11 mouse cellular contexts compared by ENCODE assay signal in the genomic region with DNA sequence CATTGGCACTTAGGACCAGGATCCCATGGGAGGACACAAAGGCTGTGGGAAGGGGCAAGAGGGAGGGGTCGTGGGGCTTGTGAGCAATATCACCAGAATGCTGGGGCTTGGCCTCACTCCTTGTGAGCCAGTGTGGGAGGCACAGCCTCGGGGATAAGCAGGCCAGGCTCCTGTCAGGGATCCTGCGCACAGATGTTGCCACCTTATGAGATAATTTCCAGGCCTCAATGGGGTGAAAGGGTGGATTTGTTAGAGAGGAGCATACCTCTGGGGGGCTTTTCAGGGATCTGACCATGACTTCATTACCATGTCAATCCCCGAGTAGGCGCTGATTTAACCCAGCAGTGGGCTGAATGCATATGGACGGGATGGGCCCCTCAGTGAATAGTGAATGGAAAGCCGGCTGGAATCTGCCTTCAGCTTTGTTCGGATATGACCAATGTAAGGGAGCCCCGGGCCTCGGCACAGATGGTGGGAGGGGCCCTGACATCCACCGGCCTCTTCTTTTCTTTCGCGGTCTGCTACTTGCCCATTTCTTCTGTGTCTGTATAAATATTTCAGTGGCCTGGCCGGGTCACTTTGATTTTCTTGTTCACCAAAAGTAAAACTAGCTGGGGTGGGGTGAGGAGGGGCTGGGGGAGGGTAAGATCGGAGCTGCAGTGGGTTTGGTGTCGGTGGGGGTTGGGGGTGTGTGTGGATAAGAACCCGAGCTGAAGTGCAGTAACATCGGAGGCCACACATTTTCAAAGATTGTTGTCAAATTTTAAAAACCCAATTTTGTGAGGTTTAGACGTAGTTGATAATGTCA. TPM values are rescaled to one million over a fixed set of nuclear protein-coding genes. Genes with fewer than 3 reads are reported as not detected.
A peak's percentile ranks its signal among the peaks of the same experiment; 100 is the strongest.
DNase-seq lines count a peak whose midpoint lies in the region; ATAC-seq lines count a peak whose summit lies in the region.
"Had no signal": no experiment of that assay in that cellular context is flagged by ENCODE, and none has a peak within 500 bp of the region (broad histone marks: within the 10 kb centered on the region; RNA-seq: fewer than 3 reads in every experiment).

No protein-coding gene starts in this region.

- no peaks in the 10 kb centered on the region for H3K9me3 ChIP-seq in kidney, embryonic 15.5 days (replicated peaks)
- H3K9me3 ChIP-seq in forebrain, embryonic 11.5 days (ENCODE audit: control insufficient read depth, low read length) = no peaks in the 10 kb centered on the region
- no peaks in the 10 kb centered on the region; the same call in 1 of the 2 replicates for H3K9me3 ChIP-seq in limb, embryonic 11.5 days (ENCODE audit: control insufficient read depth, low read length)
- no peaks in the 10 kb centered on the region for H3K9me3 ChIP-seq in neural tube, embryonic 15.5 days (replicated peaks)
- H3K9me3 ChIP-seq: lung, embryonic 15.5 days had no signal

- H3K4me1 ChIP-seq in kidney, embryonic 15.5 days = peaks cover 56% of the 10 kb centered on the region
- H3K4me1 ChIP-seq in forebrain, embryonic 11.5 days (replicated peaks; ENCODE audit: control insufficient read depth, insufficient read depth, low read length) = peaks cover 27% of the 10 kb centered on the region
- H3K4me1 ChIP-seq in limb, embryonic 11.5 days (ENCODE audit: control insufficient read depth, insufficient read depth, low read length) = peaks cover 33% of the 10 kb centered on the region
- peaks cover 20% of the 10 kb centered on the region for H3K4me1 ChIP-seq in neural tube, embryonic 15.5 days

- no peak for DNase-seq in kidney, adult 11 months
- peak; percentile 91 for DNase-seq in forebrain, embryonic 11.5 days (ENCODE audit: low spot score)
- peak; percentile 52 for DNase-seq in limb, embryonic 11.5 days (ENCODE audit: low spot score)
- DNase-seq in spleen, adult 12 weeks (ENCODE audit: low spot score) = no peak
- no peak for DNase-seq in cerebellum, adult 9-10 months
- DNase-seq in spleen, postnatal 10 days (ENCODE audit: low spot score in 2 of 2) = no peak
- DNase-seq: adrenal gland, adult 8-10 months; cerebellum, postnatal 25 days had no signal

- no peak overlapping the region for H3K4me2 ChIP-seq in kidney, embryonic 15.5 days
- H3K4me2 ChIP-seq in forebrain, embryonic 11.5 days (ENCODE audit: low read depth, low read length, severe bottlenecking) = peak overlapping the region; percentile 31; the same call in 1 of the 2 replicates
- H3K4me2 ChIP-seq in limb, embryonic 11.5 days (ENCODE audit: low read depth, severe bottlenecking) = no peak overlapping the region
- H3K4me2 ChIP-seq in neural tube, embryonic 15.5 days = peak overlapping the region; percentile 9; the same call in 1 of the 2 replicates
- H3K4me2 ChIP-seq: lung, embryonic 15.5 days had no signal

- H3K4me3 ChIP-seq in kidney, embryonic 15.5 days (replicated peaks) = no peak overlapping the region
- no peak overlapping the region for H3K4me3 ChIP-seq in forebrain, embryonic 11.5 days (ENCODE audit: low read depth, low read length)
- H3K4me3 ChIP-seq in limb, embryonic 11.5 days (ENCODE audit: low read depth, low read length) = no peak overlapping the region
- H3K4me3 ChIP-seq in neural tube, embryonic 15.5 days (replicated peaks) = no peak overlapping the region
- H3K4me3 ChIP-seq: lung, embryonic 15.5 days had no signal

- no peaks in the 10 kb centered on the region for H3K27me3 ChIP-seq in kidney, embryonic 15.5 days
- no peaks in the 10 kb centered on the region for H3K27me3 ChIP-seq in forebrain, embryonic 11.5 days (ENCODE audit: control insufficient read depth, insufficient read depth, low read length)
- H3K27me3 ChIP-seq in limb, embryonic 11.5 days (ENCODE audit: control insufficient read depth, insufficient read depth, low read length) = no peaks in the 10 kb centered on the region
- H3K27me3 ChIP-seq in neural tube, embryonic 15.5 days (replicated peaks) = peaks cover 2% of the 10 kb centered on the region; the same call in 1 of the 2 replicates
- H3K27me3 ChIP-seq: lung, embryonic 15.5 days had no signal

- WGBS in kidney, embryonic 15.5 days = 28% methylated on average over 19 of the region's 19 CpGs
- WGBS in forebrain, embryonic 11.5 days = 1% methylated on average over 19 of the region's 19 CpGs
- WGBS in limb, embryonic 11.5 days = 13% methylated on average over 19 of the region's 19 CpGs
- WGBS in neural tube, embryonic 15.5 days = 13% methylated on average over 19 of the region's 19 CpGs

- no peak overlapping the region for H3K9ac ChIP-seq in kidney, embryonic 15.5 days
- 0 out of 2 replicates have a peak overlapping the region, but pooled peaks have one; percentile 20 for H3K9ac ChIP-seq in forebrain, embryonic 11.5 days (ENCODE audit: low read length)
- no peak overlapping the region for H3K9ac ChIP-seq in limb, embryonic 11.5 days (ENCODE audit: low read length)
- H3K9ac ChIP-seq in neural tube, embryonic 15.5 days (replicated peaks) = no peak overlapping the region
- H3K9ac ChIP-seq: lung, embryonic 15.5 days had no signal

- ATAC-seq in kidney, embryonic 15.5 days (replicated peaks; ENCODE audit: low FRiP score) = 0 out of 2 replicates have a peak, but pooled peaks have one; percentile 31
- ATAC-seq in forebrain, embryonic 11.5 days (replicated peaks; ENCODE audit: low FRiP score) = peak; percentile 95
- peak; percentile 53; the same call in 1 of the 2 replicates for ATAC-seq in limb, embryonic 11.5 days (ENCODE audit: insufficient number of reproducible peaks, low FRiP score, low TSS enrichment, low read depth)
- no peak for ATAC-seq in neural tube, embryonic 15.5 days (ENCODE audit: low FRiP score)

- no peaks in the 10 kb centered on the region for H3K36me3 ChIP-seq in kidney, embryonic 15.5 days
- H3K36me3 ChIP-seq in forebrain, embryonic 11.5 days (ENCODE audit: control insufficient read depth, insufficient read depth, low read length) = no peaks in the 10 kb centered on the region
- no peaks in the 10 kb centered on the region for H3K36me3 ChIP-seq in limb, embryonic 11.5 days (ENCODE audit: control insufficient read depth, insufficient read depth, low read length)
- no peaks in the 10 kb centered on the region for H3K36me3 ChIP-seq in neural tube, embryonic 15.5 days
- H3K36me3 ChIP-seq: lung, embryonic 15.5 days had no signal

- no peak overlapping the region for H3K27ac ChIP-seq in kidney, embryonic 15.5 days
- H3K27ac ChIP-seq in forebrain, embryonic 11.5 days (ENCODE audit: low read depth, low read length) = peak overlapping the region; percentile 88
- H3K27ac ChIP-seq in limb, embryonic 11.5 days (replicated peaks; ENCODE audit: low read depth, low read length) = no peak overlapping the region; the same call in 1 of the 2 replicates
- H3K27ac ChIP-seq in neural tube, embryonic 15.5 days (replicated peaks) = 0 out of 2 replicates have a peak overlapping the region, but pooled peaks have one; percentile 18
- H3K27ac ChIP-seq: lung, embryonic 15.5 days had no signal

RNA-seq across cellular contexts. Expression of a gene that starts 27.7 kb away (rescaled TPM):
- polyA plus RNA-seq in kidney, embryonic 15.5 days (2015; fragmentation: Nextera tagmentation; extraction: Ambion mirVana) = 518 and 543 TPM in 2 replicates
- 188 and 198 TPM in 2 replicates for polyA plus RNA-seq in forebrain, embryonic 11.5 days (2014; fragmentation: Nextera tagmentation; extraction: Ambion mirVana)
- 384 and 406 TPM in 2 replicates for polyA plus RNA-seq in limb, embryonic 11.5 days (2014; fragmentation: Nextera tagmentation; extraction: Ambion mirVana)
- 252 and 258 TPM in 2 replicates for polyA plus RNA-seq in neural tube, embryonic 15.5 days (2015; fragmentation: Nextera tagmentation; extraction: Ambion mirVana)

Comparison
In these comparisons a context has a peak if more than half of its experiments do, and no peak if none do; other contexts are left out.
1. H3K27ac ChIP-seq: peak in forebrain, embryonic 11.5 days (single experiment) and neural tube, embryonic 15.5 days (single experiment); none in kidney, embryonic 15.5 days (single experiment) and limb, embryonic 11.5 days (single experiment).
2. H3K4me2 ChIP-seq: peak in forebrain, embryonic 11.5 days (single experiment) and neural tube, embryonic 15.5 days (single experiment); none in kidney, embryonic 15.5 days (single experiment) and limb, embryonic 11.5 days (single experiment).
3. DNase-seq: peak in forebrain, embryonic 11.5 days (single experiment) and limb, embryonic 11.5 days (single experiment); none in kidney, adult 11 months (single experiment), spleen, adult 12 weeks (single experiment), cerebellum, adult 9-10 months (single experiment) and spleen, postnatal 10 days (0 of 2).